Mouse (Mus musculus): ENCODE measurements around the gene Csf3r. TPM values are rescaled to one million over a fixed set of nuclear protein-coding genes. Genes with fewer than 3 reads are reported as not detected.
"Not testable (repeated sequence)": the region's sequence is repeated elsewhere in the genome, so short reads cannot be mapped to it uniquely, and the experiment has no call there.

Csf3r gene
- 0.58 and 0.78 TPM in 2 replicates for polyA plus RNA-seq (2016; fragmentation: Nextera tagmentation; extraction: Ambion mirVana)

DNA sequence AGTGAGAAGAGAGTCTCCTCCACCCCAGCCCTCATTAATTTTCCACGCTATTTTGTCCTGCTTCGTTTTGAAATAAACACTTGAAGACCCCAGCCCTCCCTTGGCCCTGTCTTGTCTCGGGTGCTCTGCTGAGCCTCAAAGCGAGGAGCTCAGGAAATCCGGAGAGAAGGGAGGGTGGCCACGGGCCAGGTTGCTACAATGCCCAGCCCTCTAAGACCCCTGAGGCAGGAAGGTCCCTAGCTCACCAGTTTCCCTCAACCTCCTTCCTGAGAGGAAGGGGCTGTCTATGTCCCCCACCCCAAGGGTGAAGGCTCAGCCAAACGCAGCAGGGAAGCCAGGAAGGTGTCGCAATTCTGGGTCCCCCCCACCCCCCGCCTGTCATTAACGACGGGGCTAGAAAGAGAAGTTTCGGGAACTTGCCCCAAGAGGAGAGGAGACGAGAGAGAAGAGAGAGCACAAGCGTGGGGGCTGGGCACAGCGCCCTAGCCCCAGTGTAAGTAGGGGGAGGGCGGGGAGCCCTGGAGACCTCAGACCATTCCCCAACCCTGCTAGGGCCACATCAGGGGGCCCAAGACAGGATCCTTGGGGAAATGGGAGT lies at the start of gene Csf3r:
Csf3r (plus strand) TSS at position 248 of the 598 bp plus-strand sequence.
- Histone ChIP-seq H3K27me3 (ENCODE audit: low read depth, poor library complexity, severe bottlenecking) (no peaks in the 10 kb centered on the region), H3K4me3 (no peak within 1 kb of the TSS), H3K27ac (no peak within 1 kb of the TSS), H3K9me3 (replicated peaks) (no peaks in the 10 kb centered on the region), H3K4me1 (no peaks in the 10 kb centered on the region), H3K36me3 (no peaks in the 10 kb centered on the region)
- 45% methylated on average over 16 of the region's 16 CpGs for WGBS
- DNase-seq (ENCODE audit: low spot score) = no peak

DNA sequence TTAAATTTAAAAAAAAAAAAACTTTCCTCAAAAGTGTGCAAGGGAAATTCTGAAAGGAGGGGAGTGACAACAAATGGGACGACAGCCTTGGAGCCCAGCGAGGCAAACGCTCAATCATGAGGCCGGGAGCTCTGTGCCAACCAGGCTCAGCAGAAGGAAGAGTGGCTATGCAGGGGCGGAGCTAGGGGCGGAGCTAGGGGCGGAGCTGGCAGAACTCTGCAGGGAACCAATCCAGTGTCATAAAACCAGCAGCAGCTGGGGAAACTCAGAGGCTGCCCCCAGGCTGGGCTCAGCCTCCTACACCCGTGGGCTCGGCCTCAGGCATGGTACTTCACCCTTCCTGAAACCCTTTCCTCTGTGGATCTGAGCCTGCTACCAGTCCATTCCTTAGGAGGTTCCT lies 46.6 kb upstream of the Csf3r start:
- Histone ChIP-seq H3K27me3 (ENCODE audit: low read depth, poor library complexity, severe bottlenecking) (no peaks in the 10 kb centered on the region), H3K9me3 (replicated peaks) (no peaks in the 10 kb centered on the region), H3K27ac (no peak overlapping the region), H3K36me3 (no peaks in the 10 kb centered on the region), H3K4me1 (peaks cover 30% of the 10 kb centered on the region), H3K4me3 (no peak overlapping the region)
- 56% methylated on average over 9 of the region's 9 CpGs for WGBS
- no peak for DNase-seq (ENCODE audit: low spot score)

DNA sequence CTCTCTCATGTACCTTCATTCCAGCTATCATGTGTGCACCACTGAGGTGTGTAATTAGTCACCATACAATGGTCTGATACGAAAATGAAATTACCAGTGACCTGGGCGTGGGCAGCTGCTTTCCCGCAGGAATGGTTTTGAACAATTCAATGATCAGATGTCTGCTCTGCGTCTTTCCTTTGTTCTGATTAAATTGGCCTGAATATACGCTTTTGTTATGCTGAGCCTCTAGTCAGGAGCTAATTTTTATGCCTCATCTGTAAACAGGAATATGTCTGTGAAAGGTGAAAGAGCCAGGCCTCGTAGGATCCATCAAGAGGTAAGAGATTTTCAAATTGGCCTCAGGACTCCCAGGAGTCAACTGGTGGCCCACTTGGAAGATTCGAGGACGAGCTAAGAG lies 41.1 kb upstream of the Csf3r start:
- WGBS = 93% methylated on average over 8 of the region's 8 CpGs
- Histone ChIP-seq H3K36me3 (no peaks in the 10 kb centered on the region), H3K27ac (no peak overlapping the region), H3K27me3 (ENCODE audit: low read depth, poor library complexity, severe bottlenecking) (peaks cover 5% of the 10 kb centered on the region; the same call in 1 of the 2 replicates), H3K4me1 (0 out of 2 replicates have a peak, but pooled peaks cover 3% of the 10 kb centered on the region), H3K9me3 (replicated peaks) (no peaks in the 10 kb centered on the region), H3K4me3 (no peak overlapping the region)
- no peak for DNase-seq (ENCODE audit: low spot score)

DNA sequence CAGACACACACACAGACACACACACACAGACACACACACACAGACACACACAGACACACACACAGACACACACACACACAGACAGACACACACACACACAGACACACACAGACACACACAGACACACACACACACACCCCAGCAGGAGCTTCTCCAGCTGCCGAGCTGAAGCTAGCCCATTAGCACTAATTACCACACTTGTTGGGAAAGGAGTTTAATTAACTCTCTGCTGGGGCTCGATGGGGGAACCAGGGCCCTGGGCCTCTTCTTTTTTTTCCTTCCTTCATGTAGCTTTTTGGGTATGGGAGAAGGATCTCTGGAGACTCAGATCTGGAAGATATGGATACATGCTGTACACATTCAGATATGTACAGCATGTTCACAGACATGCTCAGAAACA lies 38.6 kb upstream of the Csf3r start:
- DNase-seq (ENCODE audit: low spot score); H3K4me3 ChIP-seq; H3K36me3 ChIP-seq; H3K27ac ChIP-seq; H3K9me3 ChIP-seq (replicated peaks); H3K4me1 ChIP-seq: not testable (repeated sequence)
- H3K27me3 ChIP-seq (ENCODE audit: low read depth, poor library complexity, severe bottlenecking) = peaks cover 22% of the 10 kb centered on the region; the same call in 1 of the 2 replicates
- WGBS = 27% methylated on average over 2 of the region's 2 CpGs

DNA sequence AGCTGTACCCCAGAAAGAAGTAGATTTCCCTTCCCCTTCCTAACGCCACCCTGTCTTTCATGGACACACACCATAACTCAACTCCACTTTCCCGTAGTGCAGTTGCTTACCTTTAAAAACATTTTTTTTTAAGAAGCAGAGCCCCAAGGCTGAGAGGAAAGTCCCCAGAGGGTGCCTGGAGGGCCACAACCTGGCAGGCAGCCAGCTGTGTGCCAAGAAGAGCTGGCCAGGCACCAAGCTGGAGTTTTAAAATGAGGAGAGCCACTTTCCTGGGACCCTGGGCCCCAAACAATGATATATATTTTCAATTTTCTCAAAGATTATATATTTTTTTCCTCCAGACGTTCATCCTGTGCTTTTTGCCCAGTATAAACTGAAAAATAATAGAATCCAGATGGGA lies 37.3 kb upstream of the Csf3r start:
- peaks cover 22% of the 10 kb centered on the region; the same call in 1 of the 2 replicates for H3K27me3 ChIP-seq (ENCODE audit: low read depth, poor library complexity, severe bottlenecking)
- no peaks in the 10 kb centered on the region for H3K9me3 ChIP-seq (replicated peaks)
- no peak overlapping the region for H3K27ac ChIP-seq
- no peak for DNase-seq (ENCODE audit: low spot score)
- H3K4me3 ChIP-seq = no peak overlapping the region
- WGBS = 70% methylated on average over 3 of the region's 3 CpGs
- 0 out of 2 replicates have a peak, but pooled peaks cover 5% of the 10 kb centered on the region for H3K4me1 ChIP-seq
- no peaks in the 10 kb centered on the region for H3K36me3 ChIP-seq

DNA sequence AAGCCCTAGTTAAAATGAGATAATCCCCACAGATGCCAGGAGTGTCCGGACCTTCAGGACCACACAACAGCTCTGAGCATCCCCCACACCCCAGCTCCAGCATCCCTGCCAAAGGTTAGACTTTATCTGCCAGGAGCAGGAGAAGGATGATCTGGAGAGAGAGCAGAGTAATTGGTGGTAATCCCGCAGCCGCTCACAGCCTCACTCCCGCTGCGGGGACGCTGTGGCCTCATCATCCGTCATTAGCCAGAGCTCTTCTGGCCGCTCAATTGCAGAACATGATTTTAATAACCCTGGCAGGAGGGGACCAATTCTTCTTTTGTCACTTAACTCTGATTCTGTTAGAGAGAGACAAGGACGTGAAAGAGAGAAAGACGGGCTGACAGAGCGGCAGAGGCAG lies 35.3 kb upstream of the Csf3r start:
- Histone ChIP-seq H3K27me3 (ENCODE audit: low read depth, poor library complexity, severe bottlenecking) (peaks cover 22% of the 10 kb centered on the region; the same call in 1 of the 2 replicates), H3K27ac (no peak overlapping the region), H3K4me3 (no peak overlapping the region), H3K9me3 (replicated peaks) (no peaks in the 10 kb centered on the region), H3K36me3 (no peaks in the 10 kb centered on the region), H3K4me1 (0 out of 2 replicates have a peak, but pooled peaks cover 5% of the 10 kb centered on the region)
- no peak for DNase-seq (ENCODE audit: low spot score)
- WGBS = 62% methylated on average over 11 of the region's 11 CpGs

DNA sequence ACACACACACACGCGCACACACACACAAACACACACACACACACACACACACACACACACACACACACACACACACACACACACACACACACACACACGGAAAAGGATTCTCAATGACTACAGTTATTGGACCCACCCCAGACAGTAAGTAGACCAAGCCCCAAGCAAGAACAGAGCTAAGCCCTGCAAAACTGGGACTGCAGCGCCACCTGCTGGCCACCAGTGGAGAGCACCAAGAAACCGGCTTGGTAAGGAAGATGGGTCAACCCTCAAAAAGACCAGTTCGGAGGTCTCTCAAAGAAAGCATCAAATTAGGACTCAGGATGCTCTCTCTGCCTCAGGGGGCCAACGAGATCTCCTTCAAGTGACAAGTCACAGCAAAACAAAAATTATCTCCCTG lies 34.2 kb upstream of the Csf3r start:
- no peaks in the 10 kb centered on the region for H3K36me3 ChIP-seq
- peak; percentile 92 for DNase-seq (ENCODE audit: low spot score)
- no peak overlapping the region for H3K4me3 ChIP-seq
- no peak overlapping the region for H3K27ac ChIP-seq
- WGBS = 25% methylated on average over 7 of the region's 7 CpGs
- H3K27me3 ChIP-seq (ENCODE audit: low read depth, poor library complexity, severe bottlenecking) = peaks cover 22% of the 10 kb centered on the region; the same call in 1 of the 2 replicates
- H3K9me3 ChIP-seq (replicated peaks) = no peaks in the 10 kb centered on the region
- 0 out of 2 replicates have a peak, but pooled peaks cover 5% of the 10 kb centered on the region for H3K4me1 ChIP-seq

DNA sequence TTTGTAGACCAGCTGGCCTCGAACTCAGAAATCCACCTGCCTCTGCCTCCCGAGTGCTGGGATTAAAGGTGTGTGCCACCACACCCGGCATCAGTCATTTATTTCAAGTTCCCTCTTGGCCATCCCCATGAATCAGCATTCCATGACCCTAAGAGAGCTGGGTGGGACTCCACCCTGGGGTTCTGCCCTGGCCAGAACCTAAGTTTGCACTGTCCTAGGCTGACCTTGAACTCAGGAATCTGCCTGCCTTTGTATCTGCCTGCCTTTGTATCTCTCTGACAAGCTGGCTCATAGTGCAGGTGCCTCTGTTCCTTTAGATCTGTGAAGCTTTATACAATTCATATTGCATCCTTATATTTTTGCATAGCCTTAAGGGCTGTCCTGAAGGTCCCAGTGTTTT lies 32.1 kb upstream of the Csf3r start:
- Histone ChIP-seq H3K27me3 (ENCODE audit: low read depth, poor library complexity, severe bottlenecking) (peaks cover 22% of the 10 kb centered on the region; the same call in 1 of the 2 replicates), H3K4me3 (no peak overlapping the region), H3K9me3 (replicated peaks) (no peaks in the 10 kb centered on the region), H3K36me3 (no peaks in the 10 kb centered on the region), H3K27ac (no peak overlapping the region), H3K4me1 (0 out of 2 replicates have a peak, but pooled peaks cover 5% of the 10 kb centered on the region)
- 82% methylated on average over 3 of the region's 3 CpGs for WGBS
- DNase-seq (ENCODE audit: low spot score) = no peak

DNA sequence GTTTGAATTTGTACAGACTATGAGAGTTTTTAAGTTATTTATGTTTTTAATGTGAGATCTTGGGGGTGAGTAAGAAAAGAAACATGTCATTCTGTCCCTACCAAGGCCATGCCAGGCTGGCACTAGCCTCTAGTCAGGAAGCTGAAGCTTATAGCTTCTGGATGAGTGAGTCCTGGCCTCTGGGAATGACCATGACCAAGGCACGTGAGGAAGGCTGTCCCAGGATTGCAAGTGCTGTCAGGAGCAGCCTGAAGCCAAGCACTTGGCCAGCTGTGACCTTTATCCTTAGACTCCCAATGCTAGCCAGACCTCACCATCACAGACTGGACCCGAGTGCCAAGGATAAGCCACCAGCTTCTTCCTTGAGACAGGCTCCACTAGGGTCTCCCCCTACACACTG lies 31.4 kb upstream of the Csf3r start:
- Histone ChIP-seq H3K4me3 (no peak overlapping the region), H3K36me3 (no peaks in the 10 kb centered on the region), H3K9me3 (replicated peaks) (no peaks in the 10 kb centered on the region), H3K4me1 (0 out of 2 replicates have a peak, but pooled peaks cover 2% of the 10 kb centered on the region), H3K27ac (no peak overlapping the region), H3K27me3 (ENCODE audit: low read depth, poor library complexity, severe bottlenecking) (peaks cover 20% of the 10 kb centered on the region; the same call in 1 of the 2 replicates)
- 54% methylated on average over 2 of the region's 2 CpGs for WGBS
- no peak for DNase-seq (ENCODE audit: low spot score)

DNA sequence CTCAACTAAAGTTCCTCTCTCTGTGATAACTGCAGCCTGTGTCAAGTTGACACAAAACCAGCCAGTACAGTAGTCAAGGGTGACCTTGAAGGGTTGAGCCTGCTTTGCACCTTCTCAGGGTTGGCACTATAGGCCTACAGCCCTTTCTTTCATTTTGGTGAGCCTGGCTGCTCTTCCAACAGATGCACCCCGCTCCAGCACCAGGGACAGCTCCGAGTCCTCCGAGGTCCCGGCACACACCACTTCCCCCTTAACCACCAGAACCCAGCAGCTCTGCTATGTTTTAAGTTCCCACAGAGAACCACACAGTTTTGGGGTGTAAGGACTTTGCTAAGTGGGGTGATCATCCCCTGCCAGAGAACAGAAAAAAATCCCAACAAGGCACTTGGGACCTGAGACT lies 27.8 kb upstream of the Csf3r start:
- H3K4me3 ChIP-seq = no peak overlapping the region
- 8% methylated on average over 4 of the region's 4 CpGs for WGBS
- H3K4me1 ChIP-seq = no peaks in the 10 kb centered on the region
- peak; percentile 74 for DNase-seq (ENCODE audit: low spot score)
- H3K27ac ChIP-seq = no peak overlapping the region
- no peaks in the 10 kb centered on the region for H3K36me3 ChIP-seq
- H3K27me3 ChIP-seq (ENCODE audit: low read depth, poor library complexity, severe bottlenecking) = no peaks in the 10 kb centered on the region
- H3K9me3 ChIP-seq (replicated peaks) = no peaks in the 10 kb centered on the region; the same call in 1 of the 2 replicates

DNA sequence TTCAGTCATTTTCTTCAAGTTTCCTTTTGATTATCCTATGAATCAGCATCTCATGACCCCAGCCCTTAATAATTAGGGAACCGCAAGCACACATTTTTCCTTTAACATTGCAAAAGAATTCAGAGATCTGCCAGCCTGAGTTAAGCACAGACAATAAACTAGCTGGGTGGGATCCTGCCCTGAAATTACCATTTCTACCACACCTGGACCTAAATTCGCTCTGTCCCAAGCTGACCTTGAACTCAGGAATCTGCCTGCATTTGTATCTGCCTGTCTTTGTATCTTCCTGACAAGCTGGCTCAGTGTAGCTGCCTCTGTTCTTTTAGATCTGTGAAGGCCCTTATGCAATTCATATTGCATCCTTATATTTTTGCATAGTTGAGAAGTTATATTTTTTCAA lies 26.5 kb upstream of the Csf3r start:
- 85% methylated on average over 2 of the region's 2 CpGs for whole genome bisulfite sequencing

DNA sequence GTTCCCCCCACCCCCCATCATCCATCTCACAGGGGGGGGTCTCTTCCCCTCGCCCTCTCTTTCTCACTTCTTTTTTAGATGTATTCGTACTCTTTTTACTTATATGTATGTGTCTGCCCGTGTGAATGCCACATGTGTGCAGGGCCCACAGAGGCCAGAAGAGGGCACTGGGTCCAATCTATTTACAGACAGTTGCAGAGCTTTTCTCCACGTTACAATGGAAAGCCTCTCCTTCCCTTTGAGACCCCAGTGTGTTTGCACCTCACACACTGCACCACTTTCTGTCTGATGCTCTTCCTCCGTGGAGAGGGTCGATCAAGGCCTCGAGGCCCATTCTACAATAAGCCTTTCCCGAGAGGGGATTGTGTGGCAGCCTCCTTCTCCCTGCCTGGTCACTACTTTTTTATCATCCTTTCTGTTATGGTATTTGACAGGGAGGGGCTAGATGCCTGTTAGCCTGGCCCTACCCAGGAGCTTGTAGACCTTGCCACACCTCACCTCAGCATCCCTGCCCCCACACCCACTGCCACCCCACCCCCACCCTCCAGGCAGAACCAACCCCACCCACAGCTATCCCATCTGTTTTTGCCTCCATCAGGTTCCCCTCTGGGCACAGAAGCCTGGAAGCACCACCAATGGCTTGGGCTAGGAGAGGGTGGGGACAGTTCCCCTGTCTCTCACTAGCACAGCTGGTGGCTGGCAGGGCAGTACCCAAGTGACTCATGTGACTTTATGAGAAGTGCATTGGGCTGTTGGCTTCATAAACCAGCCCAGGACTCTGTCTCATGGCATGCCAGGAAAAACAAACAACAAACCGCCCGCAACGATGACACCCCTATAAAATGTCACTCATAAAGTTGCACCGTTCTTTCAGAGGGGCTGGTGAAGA lies 22.8 kb upstream of the Csf3r start:
- Histone ChIP-seq H3K4me1 (no peaks in the 10 kb centered on the region), H3K9me3 (replicated peaks) (no peaks in the 10 kb centered on the region; the same call in 1 of the 2 replicates), H3K27me3 (ENCODE audit: low read depth, poor library complexity, severe bottlenecking) (no peaks in the 10 kb centered on the region), H3K27ac (no peak overlapping the region), H3K4me3 (no peak overlapping the region), H3K36me3 (no peaks in the 10 kb centered on the region)
- DNase-seq (ENCODE audit: low spot score) = no peak
- WGBS = 85% methylated on average over 12 of the region's 12 CpGs

More for the DNA sequence above, 26.5 kb upstream of the Csf3r start:
- Histone ChIP-seq H3K36me3 (no peaks in the 10 kb centered on the region), H3K4me1 (no peaks in the 10 kb centered on the region), H3K4me3 (no peak overlapping the region), H3K27me3 (ENCODE audit: low read depth, poor library complexity, severe bottlenecking) (no peaks in the 10 kb centered on the region), H3K27ac (no peak overlapping the region), H3K9me3 (replicated peaks) (no peaks in the 10 kb centered on the region; the same call in 1 of the 2 replicates)
- no peak for DNase-seq (ENCODE audit: low spot score)
